Mouse (Mus musculus): ENCODE data around the gene Bscl2. TPM values are rescaled to one million over a fixed set of nuclear protein-coding genes. Genes with fewer than 3 reads are reported as not detected.
"Not testable (repeated sequence)": the region's sequence is repeated elsewhere in the genome, so short reads cannot be mapped to it uniquely, and the experiment has no call there.

The Bscl2 gene
- polyA plus RNA-seq, 1 experiment: 92.6 TPM

- peak; percentile 96 for DNase-seq (ENCODE audit: low read depth)
- TF ChIP-seq CTCF (IDR thresholded peaks at IDR 0.05; ENCODE audit: borderline replicate concordance, extremely low read depth, insufficient read depth, insufficient read length): no peak
- TF ChIP-seq POLR2A (IDR thresholded peaks at IDR 0.05; ENCODE audit: borderline replicate concordance, extremely low read depth, insufficient read depth, insufficient read length, poor library complexity, severe bottlenecking): peak; percentile 56; the same call in 1 of the 2 replicates
Measured at GRCm38 (mm10) chr19:8880311-8881033, 43.2 kb downstream of the Bscl2 start, which contains the start of gene Uqcc3. Uqcc3 (minus strand) TSS chr19:8880923.

- TF ChIP-seq POLR2A (IDR thresholded peaks at IDR 0.05; ENCODE audit: borderline replicate concordance, extremely low read depth, insufficient read depth, insufficient read length, poor library complexity, severe bottlenecking) (no peak), CTCF (IDR thresholded peaks at IDR 0.05; ENCODE audit: borderline replicate concordance, extremely low read depth, insufficient read depth, insufficient read length) (no peak)
- DNase-seq (ENCODE audit: low read depth): no peak
Measured at GRCm38 (mm10) chr19:8881034-8881392, 43.7 kb downstream of the Bscl2 start.

GRCm38 (mm10) chr19:8883616-8884015 is 46.3 kb downstream of the Bscl2 start, which contains the start of the genes Lbhd1 and Gm49403:
Lbhd1 (plus strand) TSS chr19:8883732.
Gm49403 (plus strand) TSS chr19:8883930.
- TF ChIP-seq CTCF (IDR thresholded peaks at IDR 0.05; ENCODE audit: borderline replicate concordance, extremely low read depth, insufficient read depth, insufficient read length) (no peak), POLR2A (IDR thresholded peaks at IDR 0.05; ENCODE audit: borderline replicate concordance, extremely low read depth, insufficient read depth, insufficient read length, poor library complexity, severe bottlenecking) (no peak)
- no peak for DNase-seq (ENCODE audit: low read depth)

- no peak for TF ChIP-seq CTCF (IDR thresholded peaks at IDR 0.05; ENCODE audit: borderline replicate concordance, extremely low read depth, insufficient read depth, insufficient read length)
- no peak for TF ChIP-seq POLR2A (IDR thresholded peaks at IDR 0.05; ENCODE audit: borderline replicate concordance, extremely low read depth, insufficient read depth, insufficient read length, poor library complexity, severe bottlenecking)
- no peak for DNase-seq (ENCODE audit: low read depth)
Measured at GRCm38 (mm10) chr19:8886916-8887584, 49.8 kb downstream of the Bscl2 start.

- TF ChIP-seq POLR2A (IDR thresholded peaks at IDR 0.05; ENCODE audit: borderline replicate concordance, extremely low read depth, insufficient read depth, insufficient read length, poor library complexity, severe bottlenecking): no peak
- no peak for TF ChIP-seq CTCF (IDR thresholded peaks at IDR 0.05; ENCODE audit: borderline replicate concordance, extremely low read depth, insufficient read depth, insufficient read length)
- no peak for DNase-seq (ENCODE audit: low read depth)
Measured at GRCm38 (mm10) chr19:8887585-8888463, 50.6 kb downstream of the Bscl2 start.

- TF ChIP-seq CTCF (IDR thresholded peaks at IDR 0.05; ENCODE audit: borderline replicate concordance, extremely low read depth, insufficient read depth, insufficient read length) (no peak), POLR2A (IDR thresholded peaks at IDR 0.05; ENCODE audit: borderline replicate concordance, extremely low read depth, insufficient read depth, insufficient read length, poor library complexity, severe bottlenecking) (peak; percentile 60; the same call in 1 of the 2 replicates)
- DNase-seq (ENCODE audit: low read depth): peak; percentile 99
Measured at GRCm38 (mm10) chr19:8888511-8889385, 51.5 kb downstream of the Bscl2 start, which contains the start of the genes 1810009A15Rik and Gm49416. 1810009A15Rik (plus strand) TSS chr19:8888853. Gm49416 (plus strand) TSS chr19:8888926.

GRCm38 (mm10) chr19:8892829-8893766 is 55.8 kb downstream of the Bscl2 start, which contains the start of gene Ints5:
Ints5 (plus strand) TSS chr19:8893005.
- peak; percentile 95 for DNase-seq (ENCODE audit: low read depth)
- no peak for TF ChIP-seq CTCF (IDR thresholded peaks at IDR 0.05; ENCODE audit: borderline replicate concordance, extremely low read depth, insufficient read depth, insufficient read length)
- TF ChIP-seq POLR2A (IDR thresholded peaks at IDR 0.05; ENCODE audit: borderline replicate concordance, extremely low read depth, insufficient read depth, insufficient read length, poor library complexity, severe bottlenecking): peak; percentile 78

GRCm38 (mm10) chr19:8895397-8895960 is 58.2 kb downstream of the Bscl2 start:
- TF ChIP-seq CTCF (IDR thresholded peaks at IDR 0.05; ENCODE audit: borderline replicate concordance, extremely low read depth, insufficient read depth, insufficient read length) (no peak), POLR2A (IDR thresholded peaks at IDR 0.05; ENCODE audit: borderline replicate concordance, extremely low read depth, insufficient read depth, insufficient read length, poor library complexity, severe bottlenecking) (no peak)
- no peak for DNase-seq (ENCODE audit: low read depth)

- DNase-seq (ENCODE audit: low read depth): not testable (repeated sequence)
Measured at GRCm38 (mm10) chr19:8896231-8896630, 59.0 kb downstream of the Bscl2 start.

- peak; percentile 41 for DNase-seq (ENCODE audit: low read depth)
Measured at GRCm38 (mm10) chr19:8897211-8897864, 60.1 kb downstream of the Bscl2 start.

Data from brain, embryonic 14.5 days (tissue).